Mouse (Mus musculus) CD4-positive, CD25-positive, alpha-beta regulatory T cell (primary cell): ENCODE measurements around the gene Tob2. TPM values are rescaled to one million over a fixed set of nuclear protein-coding genes. Genes with fewer than 3 reads are reported as not detected.

Source experiments
- polyA plus RNA-seq: library from polyadenylated mRNA; unstranded; fragments of 100-300 nt; shearing (Covaris generic); gene quantifications from one replicate; pipeline ENCODE4 v1.2.1, GENCODE M21; 2017

The Tob2 gene
- 65.7 TPM for polyA plus RNA-seq

DNA sequence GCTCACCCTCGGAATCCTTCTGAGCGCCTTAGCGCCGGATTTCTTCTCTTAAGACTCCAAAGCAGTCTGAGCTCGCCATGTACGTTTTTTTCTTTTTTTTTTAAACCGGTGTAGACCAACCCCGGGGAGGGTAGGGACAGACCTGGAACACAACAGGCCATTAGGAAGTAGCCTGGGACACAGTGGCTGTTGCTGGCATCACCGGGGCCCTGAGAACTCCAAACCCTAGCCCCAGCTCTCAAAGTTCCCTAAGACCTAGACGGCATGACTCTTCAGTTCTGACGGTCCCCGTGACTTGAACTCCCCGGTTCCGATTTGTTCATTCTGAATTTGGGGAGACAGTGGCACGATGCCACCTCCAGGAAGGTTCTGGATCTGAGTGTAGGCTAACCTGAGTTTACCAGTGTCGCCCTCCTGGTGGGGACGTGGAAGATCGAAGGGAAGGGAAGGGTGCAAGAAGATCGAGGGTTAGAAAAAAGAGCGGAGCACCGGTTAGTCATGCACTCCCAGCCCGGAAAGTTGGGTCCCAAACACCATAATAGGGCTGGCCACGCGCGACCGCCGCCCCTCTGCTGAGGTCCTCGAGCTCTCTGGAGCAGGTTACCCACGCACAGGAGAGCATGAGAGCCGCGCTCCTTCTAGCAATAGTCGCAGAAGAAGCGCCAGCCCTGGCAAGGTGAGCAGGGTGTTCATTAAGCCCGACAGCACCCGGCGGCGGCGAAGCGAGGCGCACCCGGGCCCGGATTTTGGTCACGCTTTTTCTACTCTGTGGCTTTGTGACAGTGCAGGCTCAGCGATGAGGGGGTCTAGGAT is at the start of gene Tob2:
Gene Tob2 (minus strand): TSS at position 280 of the 813 bp plus-strand sequence.

DNA sequence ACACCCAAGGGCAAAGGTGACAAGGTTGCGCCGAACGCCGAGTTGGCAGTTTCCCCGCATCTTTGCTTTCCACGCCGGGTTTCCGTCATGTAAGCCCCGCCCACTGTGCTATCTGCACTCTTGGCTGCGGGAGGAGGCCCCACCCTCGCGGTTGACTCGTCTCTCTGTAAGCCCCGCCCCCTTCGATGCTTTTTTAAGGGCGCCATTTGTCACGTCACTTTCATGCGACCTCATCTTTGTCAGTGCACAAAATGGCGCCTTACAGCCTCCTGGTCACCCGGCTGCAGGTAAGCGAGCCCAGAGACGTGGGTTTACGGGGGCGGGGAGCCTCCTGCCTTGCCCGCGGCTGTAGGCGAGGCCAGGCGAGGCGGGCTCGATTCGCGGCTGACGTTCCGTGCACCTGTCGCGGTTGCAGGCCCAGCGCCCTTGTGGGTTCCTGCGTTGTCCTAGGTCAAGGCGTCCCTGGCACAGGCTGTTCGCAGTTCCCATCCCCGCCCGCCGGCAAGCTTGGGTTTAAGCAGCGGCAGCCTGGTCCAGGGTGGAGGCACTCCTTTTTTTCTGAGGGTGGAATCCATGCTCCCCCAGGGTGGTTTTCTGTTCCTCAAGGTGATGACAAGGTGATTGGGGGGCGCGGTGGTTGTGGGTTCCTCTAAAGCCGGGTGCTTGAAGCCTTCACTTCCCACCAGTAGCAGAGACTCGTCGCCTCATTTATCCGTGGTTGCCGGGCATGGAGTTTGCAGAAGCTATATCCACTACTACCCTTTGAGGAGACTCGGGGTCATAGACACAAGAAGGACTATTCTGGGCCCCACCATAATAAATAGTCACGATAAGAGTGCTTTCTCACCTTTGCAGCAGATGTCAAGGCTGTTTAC is 13.9 kb upstream of the Tob2 start, which contains the start of gene Aco2:
Gene Aco2 (plus strand): TSS at position 48 of the 875 bp plus-strand sequence.

GRCm38 (mm10) chr15:81871604-81872261 is 13.1 kb upstream of the Tob2 start, which contains the start of gene Phf5a:
Phf5a (minus strand) TSS chr15:81871911.

GRCm38 (mm10) chr15:81802001-81802890 is 56.4 kb downstream of the Tob2 start, which contains the start of gene Tef:
Tef (plus strand) TSS chr15:81802421.

Other genes starting within 250 kb of the Tob2 start
- 34.3 TPM for gene L3mbtl2, start 194.9 kb downstream of the Tob2 start, polyA plus RNA-seq
- 4.7 TPM for gene Chadl, start 161.5 kb downstream of the Tob2 start, polyA plus RNA-seq
- gene Zc3h7b, start 113.7 kb downstream of the Tob2 start, polyA plus RNA-seq = 6.3 TPM
- 75.2 TPM for gene Rangap1, start 113.3 kb downstream of the Tob2 start, polyA plus RNA-seq
- 30.7 TPM for gene Tef, start 56.4 kb downstream of the Tob2 start, polyA plus RNA-seq
- gene Phf5a, start 13.1 kb upstream of the Tob2 start, polyA plus RNA-seq = 90.6 TPM
- gene Aco2, start 13.5 kb upstream of the Tob2 start, polyA plus RNA-seq = 140 TPM
- 51.3 TPM for gene Polr3h, start 67.4 kb upstream of the Tob2 start, polyA plus RNA-seq
- gene Csdc2, start 78.0 kb upstream of the Tob2 start, polyA plus RNA-seq = not detected
- 9.4 TPM for gene Pmm1, start 102.1 kb upstream of the Tob2 start, polyA plus RNA-seq
- not detected for gene 1700029P11Rik, start 121.7 kb upstream of the Tob2 start, polyA plus RNA-seq
- gene Xrcc6, start 129.0 kb upstream of the Tob2 start, polyA plus RNA-seq = 76.9 TPM
- gene Desi1, start 175.1 kb upstream of the Tob2 start, polyA plus RNA-seq = 33.7 TPM
- 164 TPM for gene Snu13, start 188.8 kb upstream of the Tob2 start, polyA plus RNA-seq
- not detected for gene 4930407I10Rik, start 200.4 kb upstream of the Tob2 start, polyA plus RNA-seq
- 0.04 TPM for gene Mei1, start 211.2 kb upstream of the Tob2 start, polyA plus RNA-seq